7 mouse cellular contexts compared by ENCODE assay signal in genomic region chr19:24453379-24453778, GRCm38 (mm10). TPM values are rescaled to one million over a fixed set of nuclear protein-coding genes. Genes with fewer than 3 reads are reported as not detected.
DNase-seq lines count a peak whose midpoint lies in the region; TF ChIP-seq lines count a peak whose summit lies in the region.

No protein-coding gene starts in this region.

- no peaks in the 10 kb centered on the region for H3K36me3 ChIP-seq in kidney, adult 2 months (ENCODE audit: control insufficient read depth, insufficient read depth, low read length)
- no peaks in the 10 kb centered on the region for H3K36me3 ChIP-seq in hindbrain, embryonic 10.5 days
- no peaks in the 10 kb centered on the region for H3K36me3 ChIP-seq in myocyte (ENCODE audit: control insufficient read depth, insufficient read depth)

- no peaks in the 10 kb centered on the region for H3K79me2 ChIP-seq in myocyte (ENCODE audit: control insufficient read depth, insufficient read depth)

- H3K4me3 ChIP-seq in kidney, adult 2 months (ENCODE audit: insufficient read depth, low read depth, low read length) = no peak overlapping the region
- no peak overlapping the region for H3K4me3 ChIP-seq in hindbrain, embryonic 10.5 days
- H3K4me3 ChIP-seq in myocyte = no peak overlapping the region

- peak overlapping the region; percentile 30 for H3K4me2 ChIP-seq in myocyte (ENCODE audit: low read depth)

- no peaks in the 10 kb centered on the region for H3K27me3 ChIP-seq in kidney, adult 2 months (replicated peaks; ENCODE audit: control insufficient read depth, insufficient read depth, low read length)
- no peaks in the 10 kb centered on the region for H3K27me3 ChIP-seq in hindbrain, embryonic 10.5 days (ENCODE audit: insufficient read depth, poor library complexity, severe bottlenecking)
- H3K27me3 ChIP-seq in myocyte (ENCODE audit: control insufficient read depth, insufficient read depth, insufficient read length) = no peaks in the 10 kb centered on the region

- DNase-seq in kidney, adult 2 months = peak; percentile 12
- DNase-seq in kidney, postnatal 14 days = no peak
- peak; percentile 48 for DNase-seq in embryo, embryonic 10.5 days (ENCODE audit: low spot score)
- no peak for DNase-seq in hindbrain, embryonic 10.5 days (ENCODE audit: low spot score)
- no peak for DNase-seq in gastrocnemius, adult 8-10 months (ENCODE audit: low spot score in 2 of 2)
- no peak for DNase-seq in urinary bladder, adult 2 months (ENCODE audit: low spot score)

- H3K4me1 ChIP-seq in kidney, adult 2 months (ENCODE audit: control insufficient read depth, insufficient read depth, low read length) = no peaks in the 10 kb centered on the region
- H3K4me1 ChIP-seq in hindbrain, embryonic 10.5 days (replicated peaks) = peaks cover 29% of the 10 kb centered on the region

- WGBS in kidney, adult 2 months = 76% methylated on average over 13 of the region's 13 CpGs
- 61% methylated on average over 13 of the region's 13 CpGs for WGBS in hindbrain, embryonic 10.5 days

- TF ChIP-seq CTCF in kidney, adult 2 months (conservative IDR thresholded peaks at IDR 0.05; ENCODE audit: insufficient read depth, insufficient read length, low read depth, low read length) = no peak

- no peak overlapping the region for H3K27ac ChIP-seq in kidney, adult 2 months (ENCODE audit: insufficient read depth, low read depth, low read length)
- peak overlapping the region; percentile 84 for H3K27ac ChIP-seq in hindbrain, embryonic 10.5 days

- TF ChIP-seq POLR2A in kidney, adult 2 months (IDR thresholded peaks at IDR 0.05; ENCODE audit: low read depth, low read length) = no peak
- TF ChIP-seq POLR2A in myocyte (IDR thresholded peaks at IDR 0.05; ENCODE audit: insufficient read length, low read depth) = no peak

- no peak overlapping the region for H3ac ChIP-seq in myocyte (ENCODE audit: control insufficient read depth, insufficient read length)

- H3K9me3 ChIP-seq in hindbrain, embryonic 10.5 days = no peaks in the 10 kb centered on the region

TF ChIP-seq in myocyte, 11 proteins besides CTCF, POLR2A, EP300 and RAD21:
- TF ChIP-seq USF1 (IDR thresholded peaks at IDR 0.05; ENCODE audit: low read depth) = no peak
- no peak for TF ChIP-seq MYOD1 (IDR thresholded peaks at IDR 0.05; ENCODE audit: control insufficient read depth in 1 of 3, insufficient read length in 2 of 3, low read depth in 2 of 3)
- TF ChIP-seq POLR2AphosphoS2 (IDR thresholded peaks at IDR 0.05; ENCODE audit: insufficient read length, low read depth) = no peak
- no peak for TF ChIP-seq TCF12 (IDR thresholded peaks at IDR 0.05; ENCODE audit: insufficient read depth, poor library complexity, severe bottlenecking)
- no peak for TF ChIP-seq E2F4 (IDR thresholded peaks at IDR 0.05; ENCODE audit: insufficient read depth)
- no peak for TF ChIP-seq REST (IDR thresholded peaks at IDR 0.05; ENCODE audit: insufficient read depth, insufficient read length)
- TF ChIP-seq CEBPB (IDR thresholded peaks at IDR 0.05; ENCODE audit: insufficient read depth, poor library complexity, severe bottlenecking) = no peak
- TF ChIP-seq TCF3 (IDR thresholded peaks at IDR 0.05; ENCODE audit: insufficient read length, low read depth) = no peak
- TF ChIP-seq MYOG (IDR thresholded peaks at IDR 0.05; ENCODE audit: control insufficient read depth in 1 of 3, insufficient read depth in 1 of 3, insufficient read length in 2 of 3, low read depth in 2 of 3) = no peak
- TF ChIP-seq MAX (IDR thresholded peaks at IDR 0.05; ENCODE audit: low read depth) = no peak
- TF ChIP-seq SRF (IDR thresholded peaks at IDR 0.05; ENCODE audit: control insufficient read depth, insufficient read length, low read depth) = no peak
TF ChIP-seq in myocyte: peak in this region for 0.

RNA-seq across cellular contexts. Expression of gene Fam122a, which starts 23.8 kb away (rescaled TPM):
- polyA plus RNA-seq in kidney, adult 2 months (2012; rRNA removed) = 31.3 and 36.3 TPM in 2 replicates
- 53.7 and 55.8 TPM in 2 replicates for polyA plus RNA-seq in hindbrain, embryonic 10.5 days (2016; fragmentation: Nextera tagmentation; extraction: Ambion mirVana)
- polyA plus RNA-seq in myocyte (2012; fragmentation: generic; extraction: Trizol) = 14.7 TPM
- 10 to 100 TPM; 22.1 to 33.4 (median 28.1) TPM for total RNA-seq in gastrocnemius, adult 8-10 months (2022)
- polyA plus RNA-seq in urinary bladder, adult 2 months (2012; rRNA removed) = 22.2 and 24.0 TPM in 2 replicates

Comparison
In these comparisons a context has a peak if more than half of its experiments do, and no peak if none do; other contexts are left out.
1. DNase-seq: peak in kidney, adult 2 months (single experiment) and embryo, embryonic 10.5 days (single experiment); none in kidney, postnatal 14 days (single experiment), hindbrain, embryonic 10.5 days (single experiment), gastrocnemius, adult 8-10 months (0 of 2) and urinary bladder, adult 2 months (single experiment).